Mouse (Mus musculus) lung, adult 2 months (tissue): ENCODE results near the gene Mtfr2. TPM values are rescaled to one million over a fixed set of nuclear protein-coding genes. Genes with fewer than 3 reads are reported as not detected.

ENCODE experiments used
- DNase-seq: peaks from one replicate; pipeline ENCODE4 v3.0.0; 2022
- H3K4me1 ChIP-seq: fragments of 200-500 bp; 2 replicates; pipeline ENCODE4 v1.6.1; 2011; ENCODE audit warnings: low read length; ENCODE audit not compliant: control insufficient read depth, insufficient read depth
- H3K4me3 ChIP-seq: fragments of 200-500 bp; replicated peaks from 2 replicates; pipeline ENCODE3; 2011; ENCODE audit warnings: low read depth, mild to moderate bottlenecking, control low read depth, low read length; ENCODE audit errors: extremely low read depth
- CTCF ChIP-seq: fragments of 200-500 bp; IDR thresholded peaks from 2 replicates; pipeline ENCODE4 v1.5.1; 2011; ENCODE audit warnings: mild to moderate bottlenecking, low read length, control low read depth; ENCODE audit not compliant: insufficient read depth
- POLR2A ChIP-seq: fragments of 200-500 bp; IDR thresholded peaks from 2 replicates; pipeline ENCODE4 v1.6.1; 2011; ENCODE audit warnings: low read depth, mild to moderate bottlenecking, control low read depth, low read length, borderline replicate concordance; ENCODE audit errors: extremely low read depth
- WGBS: fragments of 180-500 bp; shearing (Covaris S2); methylation state at CpG from one replicate; pipeline ENCODE4 v1.1.7; 2018; 5-methylcytosine and 5-hydroxymethylcytosine counted together
- polyA plus RNA-seq: library from polyadenylated mRNA; depleted of rRNA; stranded (reverse); fragments of >200 nt; gene quantifications from 2 replicates; pipeline ENCODE4 v1.2.3, GENCODE M21; 2012; rRNA removed

The Mtfr2 gene
- polyA plus RNA-seq = 0.07 and 0.34 TPM in 2 replicates

DNA sequence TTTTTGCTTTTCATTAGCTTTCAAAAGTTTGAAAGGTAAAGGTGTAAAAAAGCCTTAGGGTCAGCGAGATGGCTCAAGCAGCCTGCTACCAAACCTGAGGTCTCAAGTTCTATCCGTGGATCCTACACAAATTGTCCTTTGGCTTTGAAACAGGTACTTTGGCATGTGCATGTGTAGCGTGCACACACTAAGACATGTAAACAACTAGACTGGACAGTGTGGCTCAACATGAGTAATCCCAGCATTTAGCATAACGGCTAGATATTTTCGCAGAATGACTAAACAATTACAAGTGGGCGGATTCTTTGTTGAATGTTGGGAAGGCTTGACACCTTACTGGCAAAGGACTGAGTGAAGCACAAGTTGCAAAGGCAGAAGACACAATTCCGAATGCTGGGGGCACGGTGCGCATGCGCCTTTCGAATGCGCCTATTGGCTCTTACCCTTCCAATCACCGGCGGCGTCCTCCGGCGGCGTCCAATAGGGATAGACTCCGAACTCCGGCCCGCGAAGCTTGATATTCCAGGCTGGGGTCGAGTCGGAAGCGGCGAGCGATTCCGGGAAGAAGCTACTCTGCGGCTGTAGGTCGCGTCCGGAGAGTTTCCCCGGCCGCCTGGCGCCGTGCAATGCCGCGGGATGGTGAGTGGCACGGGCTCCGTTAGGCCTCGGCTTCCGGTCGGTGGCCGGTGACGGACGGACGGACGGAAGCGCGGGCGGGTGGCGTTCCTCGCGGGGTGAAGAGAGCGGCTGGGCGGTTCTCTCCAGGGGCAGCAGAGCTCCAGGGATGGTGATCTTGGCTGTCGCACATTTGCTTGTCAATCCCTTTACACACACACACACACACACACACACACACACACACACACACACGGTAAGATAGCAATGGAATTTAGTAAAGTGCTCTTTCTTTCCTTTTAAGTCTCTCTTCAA is at the start of gene Mtfr2:
Gene Mtfr2 (plus strand): TSS at position 486 of the 930 bp plus-strand sequence.
- TF ChIP-seq POLR2A (peak; percentile 39; the same call in 1 of the 2 replicates), CTCF (no peak)
- Histone ChIP-seq H3K4me1 (no peaks in the 10 kb centered on the region; the same call in 1 of the 2 replicates), H3K4me3 (peak within 1 kb of the TSS; percentile 66)
- under 1% methylated on average over 58 of the region's 58 CpGs for WGBS
- DNase-seq = peak; percentile 86

DNA sequence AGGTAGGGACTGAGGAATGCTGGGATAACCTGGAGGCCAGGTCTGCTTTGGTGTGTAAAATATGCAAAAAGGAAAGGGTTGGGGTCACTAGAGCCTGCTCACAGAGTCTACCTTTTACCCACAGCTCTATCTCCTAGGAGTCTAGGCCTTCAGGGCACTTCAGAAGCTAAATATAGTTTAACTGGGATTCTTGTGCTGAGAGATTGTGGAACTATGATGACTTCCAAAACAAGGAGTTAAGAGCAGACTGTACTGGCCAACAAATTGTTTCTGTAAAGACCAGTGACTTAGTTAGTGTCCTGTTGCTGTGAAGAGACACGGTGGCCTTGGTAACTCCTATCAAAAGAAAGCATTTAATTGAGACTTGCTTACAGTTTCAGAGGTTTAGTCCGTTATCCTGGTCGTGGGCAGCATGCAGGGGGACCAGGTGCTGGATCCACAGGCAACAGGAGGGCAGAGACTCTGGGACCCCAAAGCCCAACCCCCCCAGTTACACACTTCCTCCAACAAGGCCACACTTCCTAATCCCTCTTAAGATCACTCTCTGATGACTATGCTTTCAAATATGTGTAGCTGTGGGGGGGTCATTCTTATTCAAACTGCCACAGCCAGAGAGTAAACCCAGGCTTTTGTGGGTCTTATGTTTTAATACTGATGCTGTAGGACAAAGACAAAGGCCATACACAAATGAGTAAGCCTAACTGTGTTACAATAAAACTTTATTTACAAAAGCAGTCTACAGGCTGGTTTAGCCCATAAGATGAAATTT is 49.2 kb upstream of the Mtfr2 start:
- H3K4me1 ChIP-seq = no peaks in the 10 kb centered on the region
- DNase-seq = no peak
- WGBS = 62% methylated on average over 3 of the region's 3 CpGs
- TF ChIP-seq POLR2A (no peak), CTCF (no peak)
- no peak overlapping the region for H3K4me3 ChIP-seq

DNA sequence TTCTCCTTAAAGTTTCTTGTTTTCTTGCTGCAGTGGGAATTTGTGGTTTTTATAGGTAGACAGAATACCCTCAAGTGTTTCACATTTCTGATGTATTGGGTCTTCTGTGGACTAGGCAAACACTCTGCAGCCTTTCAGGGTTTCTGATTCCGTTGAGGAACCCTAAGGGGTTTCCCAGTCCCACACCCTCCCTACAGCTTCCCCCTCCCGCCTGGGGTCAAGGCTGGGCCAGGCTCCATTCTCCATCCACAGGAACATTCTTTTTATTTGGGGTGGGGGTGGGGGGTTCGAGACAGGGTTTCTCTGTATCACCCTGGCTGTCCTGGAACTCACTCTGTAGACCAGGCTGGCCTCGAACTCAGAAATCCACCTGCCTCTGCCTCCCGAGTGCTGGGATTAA is 48.5 kb upstream of the Mtfr2 start:
- no peaks in the 10 kb centered on the region for H3K4me1 ChIP-seq
- H3K4me3 ChIP-seq = no peak overlapping the region
- TF ChIP-seq CTCF (no peak), POLR2A (no peak)
- 70% methylated on average over 5 of the region's 5 CpGs for WGBS
- no peak for DNase-seq

DNA sequence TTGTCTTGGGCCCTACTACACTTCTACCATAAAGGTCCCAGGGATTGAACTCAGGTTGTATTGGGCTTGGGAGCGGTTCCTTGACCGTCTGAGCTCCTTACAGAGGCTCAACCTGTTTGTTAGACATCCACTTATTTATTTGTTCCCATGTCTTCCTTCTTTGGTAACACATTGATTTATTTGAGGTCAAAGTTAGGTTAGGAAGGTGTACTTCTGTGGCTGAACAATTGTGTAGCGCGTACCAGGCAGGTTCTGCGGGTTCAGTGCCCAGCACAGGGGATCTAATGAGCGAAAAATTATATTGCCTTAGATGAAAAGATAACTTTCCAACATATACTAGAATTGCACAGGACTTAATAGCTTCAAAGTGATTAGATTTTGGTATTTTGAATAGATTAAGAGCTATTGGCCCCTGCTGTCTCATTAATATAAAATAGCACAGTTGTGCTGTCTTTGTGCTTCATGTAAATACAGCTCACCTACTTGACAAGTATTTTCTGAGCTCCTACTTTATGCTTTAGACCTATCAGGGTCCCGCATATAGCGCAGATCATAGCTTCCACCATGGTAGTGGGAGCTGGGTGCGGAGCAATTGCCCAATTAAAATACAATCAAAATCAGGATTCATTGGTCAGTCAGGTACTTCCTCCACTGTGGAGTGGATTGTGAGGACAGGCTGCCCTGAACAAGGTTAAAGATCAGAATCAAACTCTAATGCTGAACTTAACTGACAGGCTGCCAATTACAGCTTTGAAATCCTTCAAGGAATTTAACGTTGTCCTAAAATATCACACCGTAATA is 36.4 kb upstream of the Mtfr2 start:
- H3K4me3 ChIP-seq = peak overlapping the region; percentile 80
- DNase-seq = peak; percentile 31
- TF ChIP-seq CTCF (no peak), POLR2A (no peak)
- 50% methylated on average over 11 of the region's 11 CpGs for WGBS
- H3K4me1 ChIP-seq = peaks cover 2% of the 10 kb centered on the region

DNA sequence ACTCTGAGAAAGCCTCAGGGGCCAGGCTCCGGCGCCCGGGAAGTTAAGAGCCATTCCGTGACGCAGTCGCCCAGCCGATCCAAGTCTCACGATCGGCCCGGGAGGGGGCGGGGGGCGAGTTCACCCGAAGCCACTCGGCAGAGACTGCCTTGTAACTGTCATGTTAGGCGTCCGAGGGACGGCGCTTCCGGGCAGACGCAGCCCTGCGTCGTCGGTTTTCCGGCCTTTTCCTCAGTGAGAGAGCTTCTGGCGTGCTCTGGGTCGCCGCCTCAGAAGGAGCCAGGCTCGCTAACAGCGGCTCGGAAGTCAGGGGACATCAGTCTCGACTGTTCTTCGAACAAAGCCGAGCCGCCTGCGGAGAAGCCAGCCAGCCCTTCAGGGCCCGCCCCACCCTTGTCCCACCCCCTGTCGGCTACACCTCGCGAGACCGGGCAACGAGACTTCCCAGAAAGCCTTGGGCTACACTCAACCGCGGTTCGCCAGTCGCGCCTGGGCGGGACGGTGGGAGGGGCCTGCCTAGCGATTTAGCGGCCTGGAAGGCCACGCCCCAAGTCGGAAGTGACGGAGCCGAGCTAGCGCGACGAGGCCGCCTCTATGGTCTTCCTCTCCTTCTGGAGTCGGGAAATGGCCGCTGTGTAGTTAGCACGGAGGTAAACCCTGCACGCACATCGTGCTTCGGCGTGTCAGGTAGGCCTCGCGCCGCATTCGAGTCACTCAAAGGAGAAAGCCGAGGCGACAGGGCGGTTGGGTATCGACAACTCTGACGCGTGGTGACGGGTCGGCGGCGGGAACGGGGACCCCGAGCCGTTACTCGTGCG is 35.4 kb upstream of the Mtfr2 start, which contains the start of gene Bclaf1:
Gene Bclaf1 (plus strand): TSS at position 552 of the 818 bp plus-strand sequence.
- under 1% methylated on average over 84 of the region's 84 CpGs for WGBS
- TF ChIP-seq CTCF = no peak
- TF ChIP-seq POLR2A = peak; percentile 95
- peak; percentile 99 for DNase-seq
- H3K4me3 ChIP-seq = peak within 1 kb of the TSS; percentile 99
- H3K4me1 ChIP-seq = peaks cover 2% of the 10 kb centered on the region

DNA sequence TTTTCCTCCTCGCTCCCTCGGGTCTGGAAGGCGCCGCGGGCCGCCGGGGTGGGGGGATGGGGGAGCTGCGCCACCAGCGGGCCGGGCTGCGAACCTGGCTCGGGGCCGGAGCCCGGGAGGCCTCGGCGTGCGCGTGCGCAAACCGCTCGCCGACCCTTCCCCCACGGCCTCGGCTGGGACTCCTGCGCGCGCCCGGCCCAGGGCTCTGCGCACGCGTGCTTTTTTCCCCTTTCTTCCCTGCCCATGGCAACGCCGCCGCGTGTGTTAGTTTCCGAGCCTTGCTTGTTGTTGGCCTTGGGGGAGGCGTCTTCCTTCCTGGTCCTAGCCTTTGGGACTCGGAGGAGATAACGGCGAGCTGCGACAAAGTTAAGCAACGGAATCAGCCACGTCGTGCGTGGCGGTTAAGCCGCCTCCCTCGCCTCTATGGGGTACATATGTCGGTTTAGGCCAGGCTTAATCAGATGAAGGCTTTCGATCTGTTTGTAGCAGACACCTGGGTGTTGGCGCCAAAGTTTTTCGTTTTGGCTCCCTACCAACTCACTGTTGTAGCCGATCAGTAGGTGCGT is 34.8 kb upstream of the Mtfr2 start:
- Histone ChIP-seq H3K4me3 (peak overlapping the region; percentile 99), H3K4me1 (peaks cover 5% of the 10 kb centered on the region)
- DNase-seq = peak; percentile 87
- TF ChIP-seq POLR2A (peak; percentile 55; the same call in 1 of the 2 replicates), CTCF (no peak)
- WGBS = 0% methylated on average over 43 of the region's 54 CpGs

DNA sequence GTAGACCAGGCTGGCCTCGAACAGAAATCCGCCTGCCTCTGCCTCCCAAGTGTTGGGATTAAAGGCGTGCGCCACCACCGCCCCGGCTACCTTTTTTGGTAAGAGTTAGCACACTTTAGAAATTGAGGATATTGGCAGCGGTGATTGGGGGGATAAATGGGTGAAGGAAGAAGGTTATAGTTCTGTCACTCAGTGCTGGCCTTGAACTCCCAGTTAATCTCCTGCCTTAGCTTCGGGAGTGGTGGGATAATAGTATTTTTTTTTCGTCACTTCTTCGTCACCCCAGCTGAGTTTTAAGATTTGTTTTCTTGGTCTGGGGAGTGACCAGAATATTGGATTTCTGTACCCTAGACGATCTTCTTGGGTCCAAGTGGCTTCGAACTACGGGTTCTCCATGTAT is 34.1 kb upstream of the Mtfr2 start:
- DNase-seq = no peak
- Histone ChIP-seq H3K4me1 (peaks cover 5% of the 10 kb centered on the region), H3K4me3 (peak overlapping the region; percentile 24)
- no peak for TF ChIP-seq CTCF
- WGBS = 31% methylated on average over 13 of the region's 13 CpGs

DNA sequence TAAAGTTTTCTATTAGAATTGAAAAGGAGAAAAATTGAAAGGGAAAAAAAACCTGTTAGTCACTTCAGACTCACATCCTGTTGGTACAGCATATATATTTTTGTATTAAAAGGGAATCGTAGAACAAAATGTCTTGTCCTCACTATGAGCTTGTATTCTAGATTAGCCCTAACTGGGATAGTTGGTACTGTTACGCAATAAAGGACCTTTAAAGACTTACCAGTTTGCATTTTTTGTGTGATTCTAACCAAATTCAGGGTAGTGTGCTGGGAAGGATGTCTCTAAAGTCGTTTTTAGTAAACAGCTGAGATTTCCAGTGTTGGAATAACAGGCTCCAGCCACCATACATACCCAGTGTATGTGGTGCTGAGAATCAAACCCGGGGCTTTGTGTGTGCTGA is 33.6 kb upstream of the Mtfr2 start:
- DNase-seq = no peak
- no peak overlapping the region for H3K4me3 ChIP-seq
- no peak for TF ChIP-seq CTCF
- no peak for TF ChIP-seq POLR2A
- peaks cover 5% of the 10 kb centered on the region for H3K4me1 ChIP-seq
- WGBS = 58% methylated on average over 4 of the region's 4 CpGs
